9 mouse cellular contexts compared by ENCODE assay signal in the genomic region with DNA sequence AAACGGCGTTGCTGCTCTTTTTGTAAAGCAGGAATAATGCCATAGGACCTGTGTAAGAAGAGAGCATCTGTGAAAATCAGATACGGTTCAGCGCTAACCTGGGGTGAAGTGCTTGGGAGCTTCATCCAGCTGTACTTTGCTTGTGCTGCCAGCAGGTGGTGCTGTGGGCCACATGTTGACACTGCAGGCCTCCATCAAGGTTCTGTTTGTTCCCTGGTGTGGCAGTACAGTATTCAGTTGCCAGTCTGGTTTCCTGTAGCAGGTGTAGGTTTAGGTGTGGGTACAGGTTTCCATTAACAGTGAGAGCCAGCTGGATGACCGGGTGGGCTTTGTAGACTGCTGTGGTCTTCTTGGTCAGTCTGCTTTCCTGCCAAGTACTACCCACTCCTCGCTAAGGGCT. TPM values are rescaled to one million over a fixed set of nuclear protein-coding genes. Genes with fewer than 3 reads are reported as not detected.
A peak's percentile ranks its signal among the peaks of the same experiment; 100 is the strongest.
DNase-seq lines count a peak whose midpoint lies in the region; ATAC-seq and TF ChIP-seq lines count a peak whose summit lies in the region.
"Had no signal": no experiment of that assay in that cellular context is flagged by ENCODE, and none has a peak within 500 bp of the region (broad histone marks: within the 10 kb centered on the region; RNA-seq: fewer than 3 reads in every experiment).

No protein-coding gene starts in this region.

- 46% methylated on average over 6 of the region's 6 CpGs for WGBS in forebrain, embryonic 16.5 days
- WGBS in hindbrain, embryonic 10.5 days = 48% methylated on average over 6 of the region's 6 CpGs
- WGBS in lung, embryonic 14.5 days = 42% methylated on average over 6 of the region's 6 CpGs

- H3K4me1 ChIP-seq in forebrain, embryonic 16.5 days (replicated peaks; ENCODE audit: control insufficient read depth, insufficient read depth, low read length) = 0 out of 2 replicates have a peak, but pooled peaks cover 3% of the 10 kb centered on the region
- H3K4me1 ChIP-seq in hindbrain, embryonic 10.5 days (replicated peaks) = 0 out of 2 replicates have a peak, but pooled peaks cover 3% of the 10 kb centered on the region
- H3K4me1 ChIP-seq in lung, embryonic 14.5 days (ENCODE audit: insufficient read depth) = 0 out of 2 replicates have a peak, but pooled peaks cover 1% of the 10 kb centered on the region

- no peak overlapping the region for H3K4me3 ChIP-seq in forebrain, embryonic 16.5 days (replicated peaks; ENCODE audit: low read length)
- H3K4me3 ChIP-seq in hindbrain, embryonic 10.5 days = no peak overlapping the region
- H3K4me3 ChIP-seq in layer of hippocampus, adult 2 months = no peak overlapping the region
- no peak overlapping the region for H3K4me3 ChIP-seq in lung, embryonic 14.5 days (ENCODE audit: low read depth, low read length)
- H3K4me3 ChIP-seq: erythroblast, embryonic 14.5 days had no signal

- H3K27me3 ChIP-seq in forebrain, embryonic 16.5 days (replicated peaks; ENCODE audit: control insufficient read depth, insufficient read depth, low read length) = no peaks in the 10 kb centered on the region
- no peaks in the 10 kb centered on the region for H3K27me3 ChIP-seq in hindbrain, embryonic 10.5 days (ENCODE audit: insufficient read depth, poor library complexity, severe bottlenecking)
- no peaks in the 10 kb centered on the region for H3K27me3 ChIP-seq in lung, embryonic 14.5 days (ENCODE audit: insufficient read depth, low read length)

- H3K27ac ChIP-seq in forebrain, embryonic 16.5 days (ENCODE audit: low read length) = no peak overlapping the region
- no peak overlapping the region for H3K27ac ChIP-seq in hindbrain, embryonic 10.5 days
- H3K27ac ChIP-seq in layer of hippocampus, adult 2 months = no peak overlapping the region
- no peak overlapping the region for H3K27ac ChIP-seq in lung, embryonic 14.5 days (ENCODE audit: low read depth)

- peak; percentile 76 for ATAC-seq in forebrain, embryonic 16.5 days
- ATAC-seq in lung, embryonic 14.5 days (ENCODE audit: insufficient read depth) = peak; percentile 73

- no peaks in the 10 kb centered on the region for H3K9me3 ChIP-seq in forebrain, embryonic 16.5 days (ENCODE audit: control insufficient read depth, low read length)
- no peaks in the 10 kb centered on the region for H3K9me3 ChIP-seq in hindbrain, embryonic 10.5 days
- H3K9me3 ChIP-seq in lung, embryonic 14.5 days (ENCODE audit: low read depth, low read length) = no peaks in the 10 kb centered on the region

- peak; percentile 97 for TF ChIP-seq CTCF in layer of hippocampus, adult 2 months (conservative IDR thresholded peaks at IDR 0.05)
- peak; percentile 94 for TF ChIP-seq CTCF in lung, embryonic 14.5 days (IDR thresholded peaks at IDR 0.05; ENCODE audit: low read depth)

- no peak overlapping the region for H3K9ac ChIP-seq in forebrain, embryonic 16.5 days (replicated peaks; ENCODE audit: low read depth, low read length)
- no peak overlapping the region for H3K9ac ChIP-seq in lung, embryonic 14.5 days

- no peak overlapping the region for H3K4me2 ChIP-seq in forebrain, embryonic 16.5 days (ENCODE audit: low read length)
- H3K4me2 ChIP-seq in lung, embryonic 14.5 days = no peak overlapping the region

- peaks cover 4% of the 10 kb centered on the region; the same call in 1 of the 2 replicates for H3K36me3 ChIP-seq in forebrain, embryonic 16.5 days (ENCODE audit: control insufficient read depth, insufficient read depth)
- H3K36me3 ChIP-seq in hindbrain, embryonic 10.5 days = peaks cover 58% of the 10 kb centered on the region
- H3K36me3 ChIP-seq in lung, embryonic 14.5 days (ENCODE audit: insufficient read depth) = peaks cover 30% of the 10 kb centered on the region

- DNase-seq in ES-CJ7 (ENCODE audit: low read depth, low spot score) = peak; percentile 77
- peak; percentile 60 for DNase-seq in cerebellum, adult 11 months
- peak; percentile 67 for DNase-seq in hindbrain, embryonic 10.5 days (ENCODE audit: low spot score)
- peak; percentile 55 to 78 for DNase-seq in layer of hippocampus, adult 2 months (ENCODE audit: low spot score in 2 of 2)
- DNase-seq in lung, embryonic 14.5 days = peak; percentile 83
- DNase-seq in ovary, postnatal 14 days (ENCODE audit: low spot score) = peak; percentile 67
- peak; percentile 53 to 79 for DNase-seq in thymus, postnatal 10 days (ENCODE audit: low spot score in 2 of 2)

RNA-seq across cellular contexts. Expression of a gene that starts 8.5 kb away (rescaled TPM):
- 24.8 and 31.5 TPM in 2 replicates for polyA plus RNA-seq in forebrain, embryonic 16.5 days (2015; fragmentation: Nextera tagmentation; extraction: Ambion mirVana)
- polyA plus RNA-seq in hindbrain, embryonic 10.5 days (2016; fragmentation: Nextera tagmentation; extraction: Ambion mirVana) = 80.2 and 107 TPM in 2 replicates
- total RNA-seq in layer of hippocampus, adult 2 months (2021) = 10 to 100 TPM; 10.2 to 10.4 TPM
- polyA plus RNA-seq in lung, embryonic 14.5 days (2014; fragmentation: Nextera tagmentation; extraction: Ambion mirVana) = 74.6 and 75.3 TPM in 2 replicates
- polyA plus RNA-seq: erythroblast, embryonic 14.5 days had no signal
